Mouse (Mus musculus): ENCODE results near the gene Mcu.
A peak's percentile ranks its signal among the peaks of the same experiment; 100 is the strongest.

Mcu gene

GRCm38 (mm10) chr10:59604879-59605464 lies 11.5 kb downstream of the Mcu start:
- no peak for DNase-seq

GRCm38 (mm10) chr10:59603843-59604242 lies 12.6 kb downstream of the Mcu start:
- DNase-seq, result peak; percentile 55 to 65

GRCm38 (mm10) chr10:59602891-59603290 lies 13.6 kb downstream of the Mcu start:
- DNase-seq, result no peak

- no peak for DNase-seq
These were observed 14.4 kb downstream of the Mcu start for GRCm38 (mm10) chr10:59602043-59602442.

GRCm38 (mm10) chr10:59600516-59600915 lies 16.0 kb downstream of the Mcu start:
- DNase-seq, result no peak

GRCm38 (mm10) chr10:59593826-59594570 lies 22.5 kb downstream of the Mcu start:
- DNase-seq, result peak; percentile 55 to 60

DNA sequence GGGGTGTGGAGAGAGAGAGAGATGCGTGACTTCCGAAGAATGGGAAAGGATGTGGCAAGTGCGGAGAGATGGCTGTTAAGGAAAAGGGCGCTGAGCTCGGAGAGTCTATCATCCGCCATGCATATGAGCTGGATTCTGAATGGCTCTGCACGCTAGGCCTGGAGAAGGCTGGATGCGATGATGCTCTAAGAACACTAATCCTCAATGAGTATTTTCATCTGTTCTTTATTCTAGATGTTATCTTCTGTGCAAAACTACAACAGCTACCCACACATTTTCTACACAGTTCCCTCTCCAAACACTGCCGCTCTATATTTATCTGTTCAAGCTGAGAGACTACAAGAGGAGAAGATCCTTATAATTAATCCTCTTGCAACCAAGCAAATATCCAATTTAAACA lies 25.9 kb downstream of the Mcu start:
- no peak for DNase-seq

DNA sequence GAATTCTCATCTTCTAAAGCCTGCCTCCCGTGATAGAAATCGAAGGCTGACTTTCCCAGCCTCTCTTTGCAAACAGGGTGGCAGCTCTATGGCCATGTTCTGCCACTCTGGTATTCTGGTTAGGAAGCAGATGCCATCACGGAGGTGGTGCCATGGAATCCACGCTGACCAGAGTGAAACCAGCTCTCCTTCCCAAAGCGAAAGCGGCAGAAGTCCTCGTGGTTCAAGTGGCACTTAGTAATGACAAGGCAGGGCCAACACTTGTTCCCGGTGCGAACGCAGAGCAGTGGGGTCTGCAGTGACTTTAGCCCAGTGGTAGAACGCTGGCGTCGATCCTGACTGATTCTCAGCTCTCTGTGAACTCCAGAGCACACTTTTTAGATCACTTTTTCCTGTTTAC lies 26.6 kb downstream of the Mcu start:
- DNase-seq, result no peak

DNA sequence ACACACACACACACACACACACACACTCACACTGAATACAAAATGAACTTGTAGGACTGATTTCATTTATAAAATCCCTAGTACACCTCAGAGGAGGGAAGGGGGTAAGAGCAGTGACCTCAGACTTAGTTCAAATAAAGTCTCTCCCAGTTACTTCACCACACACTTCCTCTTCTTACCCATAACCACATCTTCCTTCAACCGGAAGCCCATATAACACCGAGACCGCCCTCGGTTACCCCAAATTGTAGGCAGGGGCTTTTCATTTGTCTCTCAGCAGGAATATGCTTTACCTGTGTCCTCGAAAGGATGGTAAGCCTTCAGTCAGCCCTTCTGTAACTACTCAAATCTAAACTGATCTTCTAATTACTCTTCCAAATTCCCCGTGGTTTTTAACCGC lies 27.1 kb downstream of the Mcu start:
- no peak for DNase-seq

DNA sequence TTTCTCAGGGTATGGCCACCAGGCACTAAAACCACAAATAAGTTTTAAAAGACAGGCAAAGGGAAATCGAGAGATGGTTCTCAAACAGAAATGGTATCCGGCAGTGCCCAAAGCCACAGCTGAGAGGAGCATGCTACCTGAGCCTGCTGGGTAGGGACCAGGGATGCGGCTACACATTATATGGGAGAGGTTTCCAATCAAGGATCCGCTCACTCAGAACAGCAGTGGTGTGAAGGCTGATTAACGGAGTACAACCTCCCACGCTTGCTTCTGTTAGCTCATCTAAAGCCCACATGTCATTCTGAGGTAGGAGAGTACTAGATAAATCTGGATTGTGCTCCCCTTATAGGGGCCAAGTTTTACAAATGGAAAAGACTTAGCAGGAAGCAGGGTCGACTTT lies 28.4 kb downstream of the Mcu start:
- DNase-seq, result no peak

- no peak for DNase-seq
These were observed 29.7 kb downstream of the Mcu start for GRCm38 (mm10) chr10:59586821-59587220.

DNA sequence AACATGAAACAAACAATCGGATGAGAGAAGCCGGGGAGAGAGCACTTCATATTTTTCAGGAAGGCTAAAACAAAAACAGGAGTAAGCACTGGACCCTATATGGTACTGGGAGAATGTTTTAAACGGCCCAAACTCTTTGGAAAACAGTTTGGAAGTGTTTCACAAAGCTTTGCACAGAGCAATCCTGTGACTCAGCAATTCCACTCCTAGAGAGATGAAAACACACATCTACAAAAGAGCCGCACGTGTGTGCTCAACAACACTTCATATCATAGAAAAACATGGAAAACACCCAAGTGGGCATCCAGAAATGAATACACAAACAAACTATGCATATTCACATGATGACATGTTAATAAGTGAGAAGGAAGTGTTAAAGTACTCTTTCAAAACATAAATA lies 30.9 kb downstream of the Mcu start:
- DNase-seq, result no peak

GRCm38 (mm10) chr10:59581826-59582543 lies 34.5 kb downstream of the Mcu start:
- DNase-seq, result no peak

- no peak for DNase-seq
These were observed 35.8 kb downstream of the Mcu start for GRCm38 (mm10) chr10:59580593-59581149.

DNA sequence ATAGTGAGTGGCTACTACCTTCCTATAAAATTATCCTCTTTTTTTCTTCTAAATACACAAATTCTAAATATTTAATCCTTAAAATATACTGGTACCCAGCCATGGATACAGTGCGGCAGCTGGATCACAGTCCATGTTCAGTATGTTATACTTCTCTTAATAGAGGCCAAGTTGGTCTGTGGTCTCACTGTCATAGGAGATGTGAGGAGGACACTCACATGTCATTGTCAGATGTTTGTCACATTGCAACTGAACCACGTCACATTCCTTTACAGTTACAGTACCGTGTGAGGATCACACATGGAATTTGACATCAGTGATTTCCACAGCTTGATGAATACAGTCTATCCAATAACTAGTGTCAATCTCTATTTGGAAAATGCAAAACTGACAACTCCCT lies 36.8 kb downstream of the Mcu start:
- DNase-seq, result no peak

DNA sequence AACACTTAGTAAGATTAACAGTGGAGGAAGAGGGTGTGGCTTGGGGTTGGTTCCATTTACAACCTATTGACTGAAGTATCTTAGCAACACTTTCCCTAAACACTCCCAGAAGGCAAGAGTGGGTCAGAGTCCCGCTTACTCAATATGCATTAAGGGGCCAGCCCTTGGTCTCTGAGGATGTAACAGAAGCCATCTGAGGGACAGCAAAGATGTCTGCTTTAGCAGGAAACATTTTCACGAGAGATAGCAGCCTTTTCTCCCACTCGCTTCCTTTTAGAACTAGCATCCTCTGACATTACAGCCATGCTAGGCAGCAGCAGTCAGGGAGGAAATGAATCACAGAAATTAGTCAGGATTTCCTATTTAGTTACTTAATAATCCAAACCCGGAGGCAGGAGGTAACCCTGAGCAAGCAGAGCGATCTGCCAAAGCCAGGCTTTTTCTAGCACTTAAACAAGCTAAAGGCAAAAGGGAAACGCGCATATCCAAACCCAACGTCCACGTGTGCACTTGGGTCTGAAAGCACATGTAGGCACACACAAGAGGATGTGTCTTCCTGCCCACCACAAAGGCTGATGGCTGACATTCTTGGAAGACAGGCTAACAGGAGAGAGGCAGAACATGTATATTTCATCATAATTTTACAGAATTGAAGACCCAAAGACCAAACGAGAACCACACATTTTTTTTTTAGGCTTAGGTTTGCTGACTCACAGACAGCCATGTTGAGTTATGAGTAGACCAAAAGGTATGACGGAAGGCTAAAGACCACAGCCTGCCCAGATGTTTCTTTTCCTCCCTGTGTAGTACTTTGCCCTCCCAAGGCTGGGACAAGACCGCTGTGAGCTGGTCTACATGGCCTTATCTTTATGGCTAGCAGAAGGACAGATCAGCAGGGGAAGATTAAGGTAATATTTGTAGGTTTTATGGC lies 38.4 kb downstream of the Mcu start:
- peak; percentile 66 for DNase-seq

DNA sequence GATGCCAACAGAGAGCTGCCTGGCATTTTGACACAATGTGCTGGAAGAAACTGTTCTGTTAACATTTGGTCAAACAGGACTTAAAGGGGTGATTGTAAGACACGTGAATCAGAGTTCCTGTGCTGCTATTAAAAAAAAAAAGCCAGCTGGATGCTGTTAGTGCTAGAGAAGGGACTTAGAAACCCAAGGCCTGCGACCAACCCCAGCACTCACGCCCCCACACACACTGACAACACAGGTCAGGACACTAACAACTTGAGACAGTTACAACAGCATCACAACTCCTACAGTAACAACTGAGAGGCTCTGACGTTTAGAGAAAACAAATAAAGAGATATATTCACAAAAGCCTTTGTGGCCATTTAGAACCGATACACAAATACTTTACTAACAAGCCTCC lies 40.2 kb downstream of the Mcu start:
- DNase-seq, result no peak

DNA sequence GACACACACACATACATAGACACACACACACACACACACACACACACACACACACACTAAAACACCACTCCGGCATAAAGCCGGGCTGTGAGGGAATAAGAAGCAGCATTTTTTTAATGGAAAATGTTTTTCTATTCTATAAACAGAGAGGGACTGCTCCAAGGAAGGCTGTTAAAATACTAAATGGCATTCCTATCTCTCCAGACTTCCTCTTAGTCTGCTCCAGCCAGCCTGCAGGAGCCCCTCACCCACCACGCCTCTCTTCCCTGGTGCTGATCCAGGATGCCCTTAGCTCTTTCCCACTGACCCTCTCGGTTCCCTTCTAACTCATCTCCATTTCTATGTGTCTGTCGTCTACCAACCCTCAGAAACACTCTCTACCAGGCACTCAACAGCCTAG lies 44.5 kb downstream of the Mcu start:
- no peak for DNase-seq

DNA sequence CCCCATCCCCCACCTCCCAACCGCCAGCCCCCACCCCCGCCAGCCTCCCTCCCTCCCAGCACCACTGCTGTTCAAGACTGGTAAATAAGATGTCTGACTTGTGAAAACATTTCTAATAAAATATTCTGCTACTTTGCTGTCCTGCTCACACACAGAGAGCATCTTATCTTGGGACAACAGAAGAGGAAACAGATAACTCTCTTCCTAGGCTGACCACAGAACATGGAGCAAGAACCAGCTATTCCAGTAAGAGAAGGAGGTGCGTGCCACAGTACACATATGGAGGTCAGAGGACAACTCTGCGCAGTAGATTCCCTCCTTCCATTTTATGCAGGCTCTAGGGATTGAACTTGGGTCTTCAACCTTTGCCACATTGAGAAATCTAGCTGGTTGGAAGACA lies 45.2 kb downstream of the Mcu start:
- no peak for DNase-seq

DNA sequence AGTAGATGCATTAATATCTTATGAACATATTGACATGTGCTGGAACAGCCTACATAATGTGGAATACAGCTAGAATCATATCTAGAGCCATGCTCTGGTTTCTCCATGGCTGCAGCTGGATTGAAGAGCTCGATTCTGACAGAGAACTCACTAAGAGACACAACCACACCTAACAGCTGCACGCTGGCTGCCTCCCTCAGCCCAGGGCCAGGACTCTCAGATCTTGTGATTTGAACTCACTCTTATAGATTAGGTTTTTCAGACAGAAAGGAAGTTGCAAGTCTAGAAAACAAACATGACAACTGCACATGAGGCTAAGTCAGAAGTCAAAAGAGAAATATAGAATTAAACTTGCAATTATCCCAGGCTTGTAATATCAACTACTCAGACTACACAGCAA lies 45.7 kb downstream of the Mcu start:
- no peak for DNase-seq

DNA sequence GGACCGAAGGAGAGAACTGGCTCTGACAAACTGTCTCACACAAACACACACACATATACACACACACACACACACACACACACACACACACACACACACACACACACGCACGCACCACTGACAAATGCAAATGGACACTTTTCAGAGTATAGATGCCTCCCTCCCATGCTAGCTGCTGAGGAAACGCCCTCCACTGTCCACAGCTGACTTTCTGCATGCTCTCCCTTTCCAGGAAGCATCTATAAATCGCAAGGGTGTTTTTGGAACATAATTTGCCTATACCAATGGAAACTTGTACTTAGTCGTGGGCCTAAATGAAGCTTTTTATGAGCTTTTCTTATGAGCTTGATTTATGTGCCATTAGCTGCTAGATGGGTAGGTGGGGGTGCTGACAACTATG lies 46.1 kb downstream of the Mcu start:
- DNase-seq, result no peak

- DNase-seq, result no peak
These were observed 47.0 kb downstream of the Mcu start for GRCm38 (mm10) chr10:59569481-59569869.

Measured in kidney, adult 8-10 months (tissue).